Mouse (Mus musculus) ES-E14 (cell line): ENCODE measurements around the gene Hist1h3c.
"Not testable (repeated sequence)": the region's sequence is repeated elsewhere in the genome, so short reads cannot be mapped to it uniquely, and the experiment has no call there.

ENCODE experiments used
- CHD2 ChIP-seq: IDR thresholded peaks from 2 replicates; pipeline ENCODE4 v1.6.1; 2014; ENCODE audit warnings: mild to moderate bottlenecking, low read depth, low read length, inconsistent platforms
- MAFK ChIP-seq: IDR thresholded peaks from 2 replicates; pipeline ENCODE4 v1.6.1; 2014; ENCODE audit warnings: mild to moderate bottlenecking, low read depth, low read length, inconsistent platforms; ENCODE audit not compliant: insufficient read depth
- ZC3H11A ChIP-seq: IDR thresholded peaks from 2 replicates; pipeline ENCODE4 v1.6.1; 2012; ENCODE audit warnings: low read depth, mild to moderate bottlenecking, inconsistent platforms, low read length, borderline replicate concordance
- ZNF384 ChIP-seq: IDR thresholded peaks from 2 replicates; pipeline ENCODE4 v1.6.1; 2012; ENCODE audit warnings: low read depth, low read length, inconsistent platforms

DNA sequence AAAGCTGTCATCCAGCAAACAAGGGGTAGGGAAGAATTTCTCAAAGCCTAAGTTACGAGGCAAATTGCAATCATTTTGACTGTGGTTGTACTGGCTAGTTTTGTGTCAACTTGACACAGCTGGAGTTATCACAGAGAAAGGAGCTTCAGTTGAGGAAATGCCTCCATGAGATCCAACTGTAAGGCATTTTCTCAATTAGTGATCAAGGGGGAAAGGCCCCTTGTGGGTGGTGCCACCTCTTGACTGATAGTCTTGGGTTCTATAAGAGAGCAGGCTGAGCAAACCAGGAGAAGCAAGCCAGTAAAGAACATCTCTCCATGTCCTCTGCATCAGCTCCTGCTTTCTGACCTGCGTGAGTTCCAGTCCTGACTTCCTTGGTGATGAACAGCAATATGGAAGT, 24.2 kb upstream of the Hist1h3c start, which contains the start of gene Trim38:
- TF ChIP-seq MAFK, ZC3H11A, ZNF384, CHD2: not testable (repeated sequence)
